Mouse (Mus musculus): ENCODE measurements around the gene Pi16.

Pi16 gene

GRCm38 (mm10) chr17:29303856-29304255 lies 13.6 kb upstream of the Pi16 start:
- WGBS, result 86% methylated on average over 3 of the region's 3 CpGs

- 69% methylated on average over 13 of the region's 13 CpGs for WGBS
Measured at GRCm38 (mm10) chr17:29304376-29305057, 13.0 kb upstream of the Pi16 start.

- WGBS, result 38% methylated on average over 15 of the region's 15 CpGs
Measured at GRCm38 (mm10) chr17:29305058-29305806, 12.2 kb upstream of the Pi16 start.

- 74% methylated on average over 7 of the region's 7 CpGs for WGBS
Measured at GRCm38 (mm10) chr17:29305871-29306270, 11.6 kb upstream of the Pi16 start.

- 90% methylated on average over 21 of the region's 21 CpGs for WGBS
Measured at GRCm38 (mm10) chr17:29310056-29310623, 7.3 kb upstream of the Pi16 start.

GRCm38 (mm10) chr17:29311602-29312001 lies 5.9 kb upstream of the Pi16 start:
- WGBS, result 56% methylated on average over 8 of the region's 8 CpGs

GRCm38 (mm10) chr17:29312082-29312481 lies 5.4 kb upstream of the Pi16 start:
- 100% methylated on average over 2 of the region's 2 CpGs for WGBS

- WGBS, result 71% methylated on average over 9 of the region's 9 CpGs
Measured at GRCm38 (mm10) chr17:29315672-29316465, 1.6 kb upstream of the Pi16 start.

GRCm38 (mm10) chr17:29316891-29317290 lies 589 bp upstream of the Pi16 start:
- 86% methylated on average over 3 of the region's 3 CpGs for WGBS

- WGBS, result 83% methylated on average over 6 of the region's 6 CpGs
Measured at GRCm38 (mm10) chr17:29318731-29319250, 1.3 kb downstream of the Pi16 start.

- WGBS, result 87% methylated on average over 7 of the region's 7 CpGs
Measured at GRCm38 (mm10) chr17:29319476-29319875, 2.0 kb downstream of the Pi16 start.

- WGBS, result 74% methylated on average over 8 of the region's 8 CpGs
Measured at GRCm38 (mm10) chr17:29319881-29320639, 2.6 kb downstream of the Pi16 start.

GRCm38 (mm10) chr17:29321765-29322602 lies 4.5 kb downstream of the Pi16 start:
- WGBS, result 71% methylated on average over 41 of the region's 41 CpGs

- WGBS, result 75% methylated on average over 18 of the region's 18 CpGs
Measured at GRCm38 (mm10) chr17:29322603-29322962, 5.1 kb downstream of the Pi16 start.

GRCm38 (mm10) chr17:29323625-29324024 lies 6.1 kb downstream of the Pi16 start:
- 91% methylated on average over 3 of the region's 3 CpGs for WGBS

GRCm38 (mm10) chr17:29325831-29326230 lies 8.4 kb downstream of the Pi16 start:
- WGBS, result 89% methylated on average over 13 of the region's 13 CpGs

- whole genome bisulfite sequencing, result 45% methylated on average over 52 of the region's 52 CpGs
Measured at GRCm38 (mm10) chr17:29326531-29327529, 9.3 kb downstream of the Pi16 start.

GRCm38 (mm10) chr17:29327691-29328090 lies 10.2 kb downstream of the Pi16 start:
- WGBS, result 83% methylated on average over 9 of the region's 9 CpGs

GRCm38 (mm10) chr17:29330221-29330620 lies 12.7 kb downstream of the Pi16 start:
- WGBS, result 77% methylated on average over 3 of the region's 3 CpGs

Data from cerebral cortex, adult 2 months (tissue).